Mouse (Mus musculus) kidney, adult 9 months (tissue): ENCODE results near the gene Hvcn1.
"Not testable (repeated sequence)": the region's sequence is repeated elsewhere in the genome, so short reads cannot be mapped to it uniquely, and the experiment has no call there.

Experiments used
- DNase-seq: peaks from one replicate; pipeline ENCODE4 v3.0.0; 2022

Hvcn1 gene

GRCm38 (mm10) chr5:122204180-122204579 is 2.4 kb upstream of the Hvcn1 start:
- no peak for DNase-seq

- DNase-seq, result no peak
These were observed 2.3 kb downstream of the Hvcn1 start for GRCm38 (mm10) chr5:122208909-122209308.

DNA sequence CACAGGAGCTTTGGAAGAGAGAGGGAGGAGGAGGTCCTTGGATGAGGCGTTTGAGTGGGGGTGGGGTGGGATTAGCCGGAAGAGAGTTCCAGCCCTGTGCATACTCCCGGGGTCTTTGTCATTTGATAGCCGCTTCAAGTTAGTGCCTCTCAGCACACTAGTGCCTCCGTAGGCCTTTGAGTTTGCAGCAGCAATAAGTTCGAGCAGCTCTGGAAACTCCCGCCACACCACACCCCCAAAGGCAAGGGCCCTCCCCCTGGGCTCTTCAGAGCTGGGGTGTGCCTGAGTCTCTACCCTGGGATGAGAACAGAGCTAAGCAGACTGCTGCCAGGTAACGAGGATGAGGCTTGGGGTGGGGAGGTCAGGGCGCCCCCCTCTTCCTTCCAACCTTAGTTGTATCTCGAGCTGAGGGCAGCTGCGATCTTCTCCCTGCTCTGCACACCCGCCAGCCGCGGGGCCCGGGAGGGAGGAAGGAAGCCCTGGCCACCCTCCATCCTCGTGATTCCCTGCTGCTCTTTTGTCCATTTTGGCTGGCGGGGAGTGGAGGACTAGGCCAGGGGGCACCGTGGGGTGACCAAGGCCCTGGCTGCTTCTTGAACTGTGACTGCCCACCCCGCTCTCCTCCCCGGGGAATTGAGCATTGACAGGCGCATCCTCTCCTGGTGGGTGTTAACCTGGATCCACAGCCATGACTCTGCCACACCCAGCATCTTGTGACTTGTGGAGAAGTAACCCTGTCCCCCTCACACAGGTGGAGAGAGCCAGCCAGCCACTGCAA is 3.2 kb downstream of the Hvcn1 start:
- DNase-seq, result peak; percentile 55

DNA sequence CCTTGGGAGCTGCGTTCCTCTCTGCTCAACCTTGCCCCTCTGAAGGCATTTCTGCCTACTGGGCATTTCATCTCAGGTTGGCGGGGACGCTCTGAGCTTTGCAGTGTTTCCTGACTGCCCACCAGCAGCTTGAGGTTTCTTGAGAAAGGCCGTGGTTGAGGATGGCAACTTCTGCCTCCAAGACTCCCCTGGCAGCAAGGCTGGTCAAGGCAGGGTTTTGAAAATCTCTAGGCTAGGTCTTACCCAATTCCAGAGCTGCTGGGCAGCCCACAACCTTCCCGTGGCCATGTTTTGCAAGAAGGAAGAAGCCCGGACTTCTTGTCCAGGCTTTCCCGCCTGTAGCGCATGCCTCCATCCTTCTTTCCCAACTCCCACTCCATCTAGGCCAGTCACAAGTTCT is 4.3 kb downstream of the Hvcn1 start:
- no peak for DNase-seq

DNA sequence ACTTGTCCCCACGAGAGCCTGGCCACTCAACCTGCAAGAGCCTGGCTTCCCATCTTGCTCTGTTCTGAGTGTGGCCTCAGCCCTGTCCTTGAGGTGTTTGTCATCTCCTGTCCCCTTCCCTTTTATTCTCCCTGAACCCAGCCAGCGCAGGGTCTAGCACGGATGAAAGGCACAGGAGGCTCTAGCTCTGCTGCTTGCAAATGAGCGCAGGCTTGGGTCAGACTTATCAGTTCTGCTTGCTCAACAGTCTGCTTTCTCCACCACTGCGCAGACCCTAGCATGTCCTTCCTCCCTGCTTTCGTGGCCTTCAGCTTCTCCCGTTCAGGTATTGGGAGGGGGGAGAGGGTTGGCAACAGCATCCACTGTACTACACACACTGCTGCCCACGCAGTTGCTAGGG is 5.5 kb downstream of the Hvcn1 start:
- no peak for DNase-seq

- DNase-seq, result not testable (repeated sequence)
These were observed 6.2 kb downstream of the Hvcn1 start for GRCm38 (mm10) chr5:122212820-122213219.

DNA sequence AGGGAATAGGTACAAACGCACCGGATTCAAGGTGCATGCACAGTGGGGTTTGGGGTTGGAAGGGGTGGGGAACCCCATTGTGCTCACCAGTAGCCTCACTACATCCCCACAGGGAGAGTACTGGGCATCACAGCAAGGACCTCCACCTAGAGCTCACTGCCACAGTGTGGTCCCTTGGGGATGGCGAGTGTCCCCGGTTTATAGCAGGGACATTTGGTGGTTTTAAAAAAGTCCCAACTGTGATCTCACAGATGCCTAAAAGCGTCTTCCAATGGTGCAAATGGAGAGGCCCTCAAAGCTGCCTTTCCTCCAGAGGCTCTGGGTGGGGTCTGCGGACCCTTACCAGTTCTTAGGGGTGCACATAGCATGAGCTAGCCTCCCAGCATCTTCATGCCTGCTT is 7.3 kb downstream of the Hvcn1 start:
- DNase-seq, result no peak

DNA sequence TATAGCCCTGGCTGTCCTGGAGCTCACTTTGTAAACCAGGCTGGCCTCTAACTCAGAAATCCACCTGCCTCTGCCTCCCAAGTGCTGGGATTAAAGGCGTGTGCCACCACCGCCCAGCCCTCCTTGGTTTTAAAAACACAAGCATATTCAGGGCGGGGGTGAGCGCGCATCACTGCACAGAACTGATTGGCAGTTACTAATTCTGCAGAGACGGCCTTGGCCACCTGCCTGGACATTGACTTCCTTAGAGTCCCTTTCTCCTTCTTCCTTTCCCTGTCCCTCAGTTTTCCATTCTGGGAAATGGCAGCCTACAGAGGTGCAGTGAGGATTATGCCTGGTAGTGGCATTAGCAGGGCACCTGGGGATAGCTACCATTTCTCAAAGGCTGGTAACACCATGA is 11.0 kb downstream of the Hvcn1 start:
- DNase-seq, result no peak

DNA sequence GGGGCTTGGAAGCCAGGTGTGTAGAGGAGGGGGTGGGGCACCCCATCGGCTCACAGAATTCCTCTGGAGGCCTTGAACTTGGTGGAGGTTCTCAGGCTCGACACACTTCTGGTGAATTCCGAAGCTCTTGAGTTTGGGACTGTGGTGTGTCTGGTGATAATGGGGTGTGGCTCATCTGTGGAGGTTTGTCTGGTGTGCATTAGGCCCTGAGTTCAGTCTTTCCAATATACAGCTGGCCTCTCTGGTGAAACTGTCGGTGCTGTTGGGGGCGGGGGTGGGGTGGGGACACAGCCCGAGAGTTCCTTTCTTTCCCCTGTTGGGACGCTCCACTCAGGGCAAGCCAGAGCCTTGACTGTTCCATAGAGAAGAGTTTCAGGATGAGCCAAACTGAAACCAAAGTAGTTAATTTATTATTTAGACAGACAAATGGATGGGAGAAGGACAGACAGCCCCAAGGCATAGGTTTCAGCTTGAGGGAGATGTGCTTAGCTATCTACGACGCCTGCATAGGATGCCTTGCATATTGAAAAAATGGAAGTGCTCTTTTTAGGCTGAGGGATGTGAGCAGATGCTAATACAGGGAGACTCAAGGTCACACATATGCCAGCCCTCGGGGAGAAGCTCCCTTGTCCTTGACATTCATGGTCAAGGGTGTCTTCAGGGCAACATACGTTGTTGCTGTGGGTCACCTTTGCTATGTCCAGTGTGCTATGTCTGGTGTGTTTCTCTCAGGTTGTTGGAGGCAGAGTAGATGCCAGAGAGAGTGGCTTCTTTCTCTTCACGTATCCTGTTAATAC is 11.7 kb downstream of the Hvcn1 start:
- no peak for DNase-seq

DNA sequence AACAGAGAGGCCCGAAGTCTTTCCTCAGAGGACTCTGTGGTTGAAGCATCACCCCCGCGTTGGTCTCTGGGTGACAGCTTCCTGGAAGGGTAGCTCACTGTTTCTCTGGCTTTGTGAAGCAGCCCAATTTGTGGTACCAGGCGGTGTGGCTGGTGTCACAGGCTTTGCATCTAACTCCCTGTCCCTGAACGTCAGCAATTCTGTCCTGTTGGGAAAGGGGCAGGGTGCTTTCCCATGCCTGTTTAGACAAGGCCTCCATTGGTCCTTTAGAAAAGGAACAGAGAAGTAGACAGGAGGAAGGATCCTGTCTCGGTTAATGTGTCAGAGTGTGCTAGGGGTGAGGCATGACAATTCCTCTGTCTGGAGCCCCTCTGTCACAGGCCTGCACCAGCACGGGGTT is 12.3 kb downstream of the Hvcn1 start:
- DNase-seq, result no peak

DNA sequence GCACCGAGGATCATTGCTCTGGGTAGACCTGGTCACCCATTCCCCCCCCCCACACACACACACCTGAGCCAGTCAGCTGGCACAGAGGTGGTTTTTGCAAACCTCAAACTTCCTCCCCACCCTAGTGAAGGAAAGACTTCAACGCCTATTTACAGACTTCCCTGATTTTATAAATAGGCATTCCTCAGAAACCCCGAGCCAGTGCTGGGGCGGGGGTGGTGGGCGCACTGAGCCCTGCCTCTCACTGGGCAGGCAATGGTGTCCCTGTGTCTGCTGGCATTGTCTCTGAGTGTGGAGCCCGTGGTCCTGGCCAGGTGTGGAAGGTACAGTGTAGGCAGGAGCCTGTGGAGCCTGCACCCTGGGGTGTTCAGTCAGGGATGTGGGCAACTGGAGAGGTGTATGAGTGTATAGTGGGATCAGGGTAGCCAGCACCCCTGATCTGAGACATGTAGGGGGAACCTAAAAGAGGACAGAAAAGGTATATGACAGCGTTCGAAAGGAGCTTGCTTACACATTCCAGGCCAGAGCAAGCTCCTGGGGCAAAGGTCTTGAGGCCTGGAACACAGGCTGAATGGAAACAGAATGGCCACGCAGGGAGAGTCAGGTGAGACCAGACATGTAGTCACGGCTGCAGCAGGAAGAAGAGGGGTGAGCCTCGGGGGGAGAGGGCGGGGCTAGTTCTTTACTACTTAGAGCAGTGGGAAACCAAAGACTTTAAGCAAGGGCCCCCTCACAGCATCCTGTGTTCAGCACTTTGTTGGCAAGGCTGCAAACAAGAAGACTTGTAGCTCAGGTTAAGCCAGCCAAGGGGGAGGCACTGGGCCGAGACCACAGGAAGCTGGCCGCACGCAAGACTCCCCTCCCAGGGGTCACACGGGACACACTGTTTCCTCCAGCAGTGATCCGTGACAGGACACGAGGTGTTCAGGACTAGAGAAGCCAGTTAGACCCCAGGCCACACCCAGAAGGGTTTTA is 13.3 kb downstream of the Hvcn1 start:
- DNase-seq, result peak; percentile 81

DNA sequence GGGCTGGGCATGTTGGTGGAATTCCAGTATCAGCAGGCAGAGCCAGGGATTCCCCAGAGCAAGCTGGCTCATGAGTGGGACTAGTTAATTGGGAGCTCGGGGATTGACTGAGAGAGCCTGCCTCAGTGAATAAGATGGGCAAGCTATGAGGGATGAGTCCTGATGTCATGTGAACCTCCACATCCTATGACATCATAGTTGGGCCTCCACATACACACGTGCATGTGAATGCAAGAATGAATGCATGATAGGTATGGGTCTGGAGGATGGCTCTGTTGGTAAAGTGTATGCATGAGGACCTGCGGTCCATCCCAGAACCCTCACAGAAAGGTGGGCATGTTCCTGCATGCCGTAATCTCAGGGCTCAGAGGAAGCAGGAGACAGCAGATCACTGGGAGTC is 14.5 kb downstream of the Hvcn1 start:
- no peak for DNase-seq

DNA sequence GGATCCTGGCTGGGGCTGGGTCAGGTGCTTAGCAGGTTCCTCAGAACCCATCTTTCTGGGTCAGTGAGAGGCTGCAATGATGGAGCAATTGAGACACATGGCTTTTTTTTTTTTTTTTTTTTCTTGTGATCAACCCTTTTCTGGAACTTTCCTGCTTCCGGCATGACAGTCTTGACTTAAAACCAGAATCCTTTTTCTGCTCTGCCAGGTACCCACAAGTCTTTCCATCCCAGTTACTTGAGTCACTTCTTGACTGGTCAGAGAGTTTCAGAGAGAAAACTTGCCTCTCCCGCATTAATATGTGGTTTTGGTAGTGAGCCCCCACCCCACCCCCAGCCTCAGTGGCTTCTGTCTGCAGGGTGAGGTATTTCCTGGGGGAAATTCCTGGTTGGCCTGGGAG is 17.7 kb downstream of the Hvcn1 start:
- no peak for DNase-seq

DNA sequence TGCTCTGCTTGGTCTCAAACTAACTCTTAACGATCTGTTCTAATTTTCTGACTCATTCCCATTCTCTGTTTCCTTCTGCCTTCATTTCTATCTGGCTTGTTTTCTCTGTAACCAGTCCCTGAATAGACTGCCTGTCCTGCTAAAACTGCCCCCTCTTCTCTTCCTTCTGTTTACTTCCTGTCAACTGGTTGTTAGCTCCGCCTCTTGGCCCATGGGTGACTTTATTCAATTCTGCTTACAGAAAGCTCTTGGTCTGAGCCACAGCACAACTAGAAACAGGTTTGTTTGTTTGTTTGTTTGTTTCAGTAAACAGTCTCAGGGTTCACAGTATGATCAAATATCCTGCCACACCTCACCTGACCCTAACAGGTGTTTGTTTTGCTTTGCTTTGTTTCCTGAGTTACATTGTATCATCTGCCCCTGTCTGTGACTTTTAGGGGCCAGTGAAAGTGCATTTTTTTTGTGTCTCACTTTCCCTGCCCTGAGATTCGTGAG is 21.7 kb downstream of the Hvcn1 start:
- no peak for DNase-seq

GRCm38 (mm10) chr5:122228772-122229171 is 22.2 kb downstream of the Hvcn1 start:
- peak; percentile 33 for DNase-seq

GRCm38 (mm10) chr5:122230816-122231215 is 24.2 kb downstream of the Hvcn1 start:
- no peak for DNase-seq

DNA sequence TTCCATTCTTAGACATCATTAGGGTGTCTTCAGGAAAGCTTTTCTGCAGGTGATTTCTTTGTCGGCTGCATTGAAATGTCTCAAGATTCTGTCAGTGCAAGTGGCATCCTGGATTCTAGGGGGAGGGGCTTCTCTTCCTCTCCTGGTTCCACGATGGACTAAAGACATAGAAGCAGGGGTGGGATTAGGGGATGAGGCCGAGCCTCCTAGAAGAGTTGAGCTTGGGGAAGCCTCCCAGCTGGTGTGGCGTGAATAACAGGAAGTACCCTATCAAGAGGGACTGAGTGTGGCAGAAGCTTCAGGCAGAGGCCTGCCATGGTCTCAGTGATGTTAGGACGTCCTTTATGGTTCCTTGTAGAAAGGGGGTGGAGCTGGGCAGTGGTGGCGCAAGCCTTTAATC is 24.8 kb downstream of the Hvcn1 start:
- no peak for DNase-seq

DNA sequence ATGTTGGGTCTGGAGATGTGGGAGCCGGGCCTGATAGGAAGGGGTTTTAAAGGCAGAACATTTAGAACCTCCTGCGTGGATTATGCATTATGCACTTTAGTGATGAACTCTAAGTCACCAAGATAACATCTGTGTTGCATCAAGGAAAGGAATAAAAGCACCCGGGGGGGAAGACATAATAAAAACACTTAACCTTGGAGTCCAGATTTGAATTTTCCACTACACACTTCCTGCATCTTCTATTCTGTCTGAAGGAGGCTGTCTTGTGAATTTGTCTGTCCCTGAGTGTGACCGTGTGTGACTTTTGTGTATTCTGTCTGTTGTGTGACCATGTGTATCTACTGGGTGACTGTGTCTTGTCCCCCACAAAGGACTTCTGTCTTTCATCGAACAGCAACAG is 25.4 kb downstream of the Hvcn1 start:
- DNase-seq, result peak; percentile 33

- DNase-seq, result no peak
These were observed 26.5 kb downstream of the Hvcn1 start for GRCm38 (mm10) chr5:122233077-122233581.

GRCm38 (mm10) chr5:122233695-122234094 is 27.1 kb downstream of the Hvcn1 start:
- no peak for DNase-seq

DNA sequence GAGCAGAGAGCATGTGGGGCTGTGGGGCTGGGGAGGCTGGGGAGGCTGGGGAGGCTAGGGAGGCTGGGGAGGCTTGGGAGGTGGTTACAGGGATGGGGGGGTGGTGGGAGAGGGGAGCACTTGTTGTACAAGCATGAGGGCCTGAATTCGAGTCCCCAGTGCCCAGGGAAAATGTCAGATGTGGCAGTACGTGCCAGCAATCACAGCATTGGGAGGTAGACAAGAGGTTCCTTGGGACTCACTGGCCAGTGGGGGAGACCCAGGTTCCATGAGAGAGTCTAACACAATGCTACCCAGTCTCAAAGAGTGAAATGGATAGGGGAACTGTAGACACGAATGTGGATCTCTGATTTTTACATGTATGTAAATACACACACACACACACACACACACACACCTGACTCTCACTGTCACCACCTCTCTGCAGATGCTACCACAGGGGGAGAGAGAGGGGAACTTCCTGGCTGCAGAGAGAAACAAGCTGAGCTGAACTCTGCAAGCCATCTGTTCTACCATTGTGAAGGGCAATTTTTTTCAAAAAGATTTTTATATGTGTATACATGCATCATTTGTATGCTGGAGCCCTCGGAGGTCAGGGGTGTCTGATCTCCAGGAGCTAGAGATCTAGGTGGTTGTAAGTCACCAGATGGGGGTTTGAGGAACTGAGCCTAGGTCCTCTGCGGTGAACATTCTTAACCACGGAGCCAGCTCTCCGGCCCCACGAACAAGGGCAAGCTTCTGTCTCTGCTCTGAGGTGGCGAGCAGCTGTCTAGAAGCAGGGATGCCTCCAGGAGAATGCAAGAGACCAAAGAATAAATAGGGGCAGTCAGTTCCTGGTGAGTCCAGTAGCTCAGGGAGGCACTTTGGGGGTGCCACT is 28.0 kb downstream of the Hvcn1 start:
- DNase-seq, result no peak
